Mouse (Mus musculus): ENCODE data around the gene Rtn4rl2. TPM values are rescaled to one million over a fixed set of nuclear protein-coding genes. Genes with fewer than 3 reads are reported as not detected.

The Rtn4rl2 gene
- polyA plus RNA-seq, 1 experiment: not detected

GRCm38 (mm10) chr2:84887411-84888271, 1.1 kb upstream of the Rtn4rl2 start:
- TF ChIP-seq POLR2A (IDR thresholded peaks at IDR 0.05; ENCODE audit: insufficient read depth, low read length) (no peak), EP300 (IDR thresholded peaks at IDR 0.05; ENCODE audit: insufficient read depth, low read depth, low read length) (no peak), CTCF (IDR thresholded peaks at IDR 0.05; ENCODE audit: low read depth, low read length) (no peak)
- H3K9me3 ChIP-seq (replicated peaks; ENCODE audit: control insufficient read depth, insufficient read depth, low read length, poor library complexity, severe bottlenecking): no peaks in the 10 kb centered on the region
- H3K9ac ChIP-seq (ENCODE audit: low read depth, poor library complexity, severe bottlenecking): peak overlapping the region; percentile 32; the same call in 1 of the 2 replicates
- no peaks in the 10 kb centered on the region for H3K4me1 ChIP-seq (ENCODE audit: control insufficient read depth, insufficient read depth, low read length)
- no peaks in the 10 kb centered on the region for H3K36me3 ChIP-seq (ENCODE audit: control insufficient read depth, insufficient read depth, low read length, poor library complexity, severe bottlenecking)
- peak overlapping the region; percentile 64 for H3K4me3 ChIP-seq (ENCODE audit: low read depth, low read length)
- no peak overlapping the region for H3K27ac ChIP-seq (ENCODE audit: insufficient read depth, low read length)
- peaks cover 19% of the 10 kb centered on the region for H3K27me3 ChIP-seq (ENCODE audit: control insufficient read depth, insufficient read depth, low read length, poor library complexity, severe bottlenecking)

- TF ChIP-seq POLR2A (IDR thresholded peaks at IDR 0.05; ENCODE audit: insufficient read depth, low read length): no peak
- TF ChIP-seq CTCF (IDR thresholded peaks at IDR 0.05; ENCODE audit: low read depth, low read length): no peak
- TF ChIP-seq EP300 (IDR thresholded peaks at IDR 0.05; ENCODE audit: insufficient read depth, low read depth, low read length): no peak
- Histone ChIP-seq H3K36me3 (ENCODE audit: control insufficient read depth, insufficient read depth, low read length, poor library complexity, severe bottlenecking) (no peaks in the 10 kb centered on the region), H3K9ac (ENCODE audit: low read depth, poor library complexity, severe bottlenecking) (peak overlapping the region; percentile 32), H3K27ac (ENCODE audit: insufficient read depth, low read length) (no peak overlapping the region), H3K4me3 (ENCODE audit: low read depth, low read length) (peak overlapping the region; percentile 64), H3K9me3 (replicated peaks; ENCODE audit: control insufficient read depth, insufficient read depth, low read length, poor library complexity, severe bottlenecking) (no peaks in the 10 kb centered on the region), H3K4me1 (ENCODE audit: control insufficient read depth, insufficient read depth, low read length) (no peaks in the 10 kb centered on the region), H3K27me3 (ENCODE audit: control insufficient read depth, insufficient read depth, low read length, poor library complexity, severe bottlenecking) (peaks cover 19% of the 10 kb centered on the region)
Measured at GRCm38 (mm10) chr2:84886821-84887281, 341 bp upstream of the Rtn4rl2 start.

GRCm38 (mm10) chr2:84885084-84886055, 1.1 kb downstream of the Rtn4rl2 start:
- peak overlapping the region; percentile 15; the same call in 1 of the 2 replicates for H3K4me3 ChIP-seq (ENCODE audit: low read depth, low read length)
- no peaks in the 10 kb centered on the region for H3K36me3 ChIP-seq (ENCODE audit: control insufficient read depth, insufficient read depth, low read length, poor library complexity, severe bottlenecking)
- peaks cover 20% of the 10 kb centered on the region for H3K27me3 ChIP-seq (ENCODE audit: control insufficient read depth, insufficient read depth, low read length, poor library complexity, severe bottlenecking)
- H3K4me1 ChIP-seq (ENCODE audit: control insufficient read depth, insufficient read depth, low read length): no peaks in the 10 kb centered on the region
- H3K9ac ChIP-seq (ENCODE audit: low read depth, poor library complexity, severe bottlenecking): no peak overlapping the region
- no peak for TF ChIP-seq POLR2A (IDR thresholded peaks at IDR 0.05; ENCODE audit: insufficient read depth, low read length)
- TF ChIP-seq CTCF (IDR thresholded peaks at IDR 0.05; ENCODE audit: low read depth, low read length): no peak
- TF ChIP-seq EP300 (IDR thresholded peaks at IDR 0.05; ENCODE audit: insufficient read depth, low read depth, low read length): no peak
- no peak overlapping the region for H3K27ac ChIP-seq (ENCODE audit: insufficient read depth, low read length)
- H3K9me3 ChIP-seq (replicated peaks; ENCODE audit: control insufficient read depth, insufficient read depth, low read length, poor library complexity, severe bottlenecking): no peaks in the 10 kb centered on the region

- Histone ChIP-seq H3K4me3 (ENCODE audit: low read depth, low read length) (no peak overlapping the region), H3K27ac (ENCODE audit: insufficient read depth, low read length) (no peak overlapping the region), H3K4me1 (ENCODE audit: control insufficient read depth, insufficient read depth, low read length) (no peaks in the 10 kb centered on the region), H3K9me3 (replicated peaks; ENCODE audit: control insufficient read depth, insufficient read depth, low read length, poor library complexity, severe bottlenecking) (no peaks in the 10 kb centered on the region), H3K36me3 (ENCODE audit: control insufficient read depth, insufficient read depth, low read length, poor library complexity, severe bottlenecking) (no peaks in the 10 kb centered on the region), H3K9ac (ENCODE audit: low read depth, poor library complexity, severe bottlenecking) (no peak overlapping the region), H3K27me3 (ENCODE audit: control insufficient read depth, insufficient read depth, low read length, poor library complexity, severe bottlenecking) (peaks cover 20% of the 10 kb centered on the region)
- TF ChIP-seq CTCF (IDR thresholded peaks at IDR 0.05; ENCODE audit: low read depth, low read length): no peak
- no peak for TF ChIP-seq EP300 (IDR thresholded peaks at IDR 0.05; ENCODE audit: insufficient read depth, low read depth, low read length)
- TF ChIP-seq POLR2A (IDR thresholded peaks at IDR 0.05; ENCODE audit: insufficient read depth, low read length): no peak
Measured at GRCm38 (mm10) chr2:84884611-84885010, 1.9 kb downstream of the Rtn4rl2 start.

GRCm38 (mm10) chr2:84883942-84884341, 2.6 kb downstream of the Rtn4rl2 start:
- H3K4me1 ChIP-seq (ENCODE audit: control insufficient read depth, insufficient read depth, low read length): no peaks in the 10 kb centered on the region
- H3K27ac ChIP-seq (ENCODE audit: insufficient read depth, low read length): no peak overlapping the region
- H3K27me3 ChIP-seq (ENCODE audit: control insufficient read depth, insufficient read depth, low read length, poor library complexity, severe bottlenecking): peaks cover 20% of the 10 kb centered on the region
- no peak overlapping the region for H3K4me3 ChIP-seq (ENCODE audit: low read depth, low read length)
- H3K36me3 ChIP-seq (ENCODE audit: control insufficient read depth, insufficient read depth, low read length, poor library complexity, severe bottlenecking): no peaks in the 10 kb centered on the region
- no peaks in the 10 kb centered on the region for H3K9me3 ChIP-seq (replicated peaks; ENCODE audit: control insufficient read depth, insufficient read depth, low read length, poor library complexity, severe bottlenecking)
- no peak overlapping the region for H3K9ac ChIP-seq (ENCODE audit: low read depth, poor library complexity, severe bottlenecking)
- TF ChIP-seq EP300 (IDR thresholded peaks at IDR 0.05; ENCODE audit: insufficient read depth, low read depth, low read length): no peak
- TF ChIP-seq POLR2A (IDR thresholded peaks at IDR 0.05; ENCODE audit: insufficient read depth, low read length): no peak
